Mouse (Mus musculus): ENCODE results near the gene Adam12.

- no peak for TF ChIP-seq POLR2A (IDR thresholded peaks at IDR 0.05; ENCODE audit: borderline replicate concordance, control insufficient read depth, low read depth, low read length)
- no peak for TF ChIP-seq CTCF (IDR thresholded peaks at IDR 0.05; ENCODE audit: control insufficient read depth, insufficient read depth, low read length)
Measured at GRCm38 (mm10) chr7:134240579-134240978, 8.6 kb upstream of the Adam12 start.

Data from bone marrow, adult 2 months (tissue).